Mouse (Mus musculus): ENCODE results near the gene Ier3. TPM values are rescaled to one million over a fixed set of nuclear protein-coding genes. Genes with fewer than 3 reads are reported as not detected.
A peak's percentile ranks its signal among the peaks of the same experiment; 100 is the strongest.

Gene Ier3
- polyA plus RNA-seq, 1 experiment, result 28.4 TPM

DNA sequence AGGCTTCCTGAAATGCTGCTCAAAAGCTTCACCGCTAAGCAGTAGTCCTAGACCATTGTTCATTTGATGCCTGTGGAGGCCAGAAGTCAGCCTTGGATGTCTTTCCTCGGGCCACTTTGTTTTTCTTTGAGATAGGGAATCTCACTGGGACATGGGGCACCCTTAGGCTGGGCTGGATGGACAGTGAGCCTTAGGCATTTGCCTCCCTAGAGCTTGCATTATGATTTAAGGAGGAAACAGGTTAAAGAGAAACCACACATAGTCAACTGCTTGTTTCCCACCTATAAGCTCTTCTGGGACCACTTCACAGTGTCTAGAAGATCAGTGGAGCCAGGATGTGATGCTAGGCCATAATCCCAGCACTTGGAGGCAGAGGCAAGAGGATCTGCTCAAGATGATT is 38.4 kb downstream of the Ier3 start:
- WGBS, result 62% methylated on average over 2 of the region's 2 CpGs
- H3K36me3 ChIP-seq (ENCODE audit: control insufficient read depth, insufficient read depth, low read length), result no peaks in the 10 kb centered on the region
- TF ChIP-seq POLR2A (IDR thresholded peaks at IDR 0.05; ENCODE audit: low read depth, low read length), result no peak
- no peak for TF ChIP-seq CTCF (conservative IDR thresholded peaks at IDR 0.05; ENCODE audit: insufficient read depth, insufficient read length, low read depth, low read length)
- no peak overlapping the region for H3K4me3 ChIP-seq (ENCODE audit: insufficient read depth, low read depth, low read length)
- no peak for DNase-seq
- H3K27ac ChIP-seq (ENCODE audit: insufficient read depth, low read depth, low read length), result no peak overlapping the region
- no peaks in the 10 kb centered on the region for H3K27me3 ChIP-seq (replicated peaks; ENCODE audit: control insufficient read depth, insufficient read depth, low read length)
- no peaks in the 10 kb centered on the region; the same call in 1 of the 2 replicates for H3K4me1 ChIP-seq (ENCODE audit: control insufficient read depth, insufficient read depth, low read length)

DNA sequence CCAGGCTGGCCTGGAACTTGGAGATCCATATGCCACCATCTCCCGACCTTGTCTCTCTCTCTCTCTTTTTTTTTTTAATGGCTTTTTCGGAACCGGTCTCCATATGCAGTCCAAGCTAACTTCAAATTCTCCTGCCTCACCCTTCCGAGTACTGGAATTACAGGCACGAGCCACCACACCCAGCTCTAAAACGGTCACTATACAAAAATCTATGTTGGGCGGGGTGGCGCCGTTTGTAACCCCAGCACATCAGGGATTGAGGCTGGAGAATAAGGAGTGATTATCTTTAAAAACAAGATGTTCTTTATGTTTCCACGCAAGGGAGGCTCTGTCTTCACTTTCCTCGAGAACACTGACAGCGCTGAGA is 39.3 kb downstream of the Ier3 start:
- DNase-seq, result no peak
- no peaks in the 10 kb centered on the region; the same call in 1 of the 2 replicates for H3K4me1 ChIP-seq (ENCODE audit: control insufficient read depth, insufficient read depth, low read length)
- no peak for TF ChIP-seq CTCF (conservative IDR thresholded peaks at IDR 0.05; ENCODE audit: insufficient read depth, insufficient read length, low read depth, low read length)
- TF ChIP-seq POLR2A (IDR thresholded peaks at IDR 0.05; ENCODE audit: low read depth, low read length), result no peak
- no peaks in the 10 kb centered on the region for H3K27me3 ChIP-seq (replicated peaks; ENCODE audit: control insufficient read depth, insufficient read depth, low read length)
- H3K27ac ChIP-seq (ENCODE audit: insufficient read depth, low read depth, low read length), result no peak overlapping the region
- 7% methylated on average over 12 of the region's 12 CpGs for WGBS
- no peaks in the 10 kb centered on the region for H3K36me3 ChIP-seq (ENCODE audit: control insufficient read depth, insufficient read depth, low read length)
- peak overlapping the region; percentile 66 for H3K4me3 ChIP-seq (ENCODE audit: insufficient read depth, low read depth, low read length)

DNA sequence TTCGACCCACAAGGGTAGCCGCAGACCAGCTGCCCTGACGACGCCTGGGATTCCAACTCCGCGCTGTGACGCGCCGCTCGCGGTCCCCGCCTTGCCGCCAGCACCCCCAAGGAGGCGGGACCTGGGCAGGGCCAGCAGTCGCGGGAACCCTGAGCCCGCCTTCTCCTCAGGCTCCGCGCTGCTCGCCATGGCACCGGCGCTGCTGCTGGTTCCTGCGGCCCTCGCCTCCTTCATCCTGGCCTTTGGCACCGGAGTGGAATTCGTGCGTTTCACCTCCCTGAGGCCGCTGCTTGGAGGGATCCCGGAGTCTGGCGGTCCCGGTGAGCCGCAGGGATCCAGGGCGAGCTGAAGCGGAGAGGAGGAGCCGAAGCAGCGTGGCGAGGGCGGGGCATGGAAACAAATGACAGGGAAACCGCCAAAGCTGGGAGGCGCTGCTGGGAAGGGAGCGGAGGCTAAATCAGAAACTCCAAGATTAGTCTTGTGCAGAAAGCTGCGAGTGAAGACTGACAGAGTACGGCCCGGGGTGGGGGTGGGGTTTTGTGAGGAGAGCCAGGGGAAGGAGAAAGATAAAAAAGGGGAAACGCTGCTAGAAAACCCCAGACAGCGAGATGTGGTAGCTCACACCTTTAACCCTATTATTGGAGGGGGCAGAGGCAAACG is 39.8 kb downstream of the Ier3 start, which contains the start of gene Nrm:
Gene Nrm (plus strand): TSS at position 121 of the 660 bp plus-strand sequence.
- Histone ChIP-seq H3K36me3 (ENCODE audit: control insufficient read depth, insufficient read depth, low read length) (no peaks in the 10 kb centered on the region), H3K27ac (ENCODE audit: insufficient read depth, low read depth, low read length) (peak within 1 kb of the TSS; percentile 33; the same call in 1 of the 2 replicates), H3K27me3 (replicated peaks; ENCODE audit: control insufficient read depth, insufficient read depth, low read length) (no peaks in the 10 kb centered on the region), H3K4me1 (ENCODE audit: control insufficient read depth, insufficient read depth, low read length) (no peaks in the 10 kb centered on the region; the same call in 1 of the 2 replicates), H3K4me3 (ENCODE audit: insufficient read depth, low read depth, low read length) (peak within 1 kb of the TSS; percentile 66)
- TF ChIP-seq POLR2A (IDR thresholded peaks at IDR 0.05; ENCODE audit: low read depth, low read length), result no peak
- peak; percentile 51 for TF ChIP-seq CTCF (conservative IDR thresholded peaks at IDR 0.05; ENCODE audit: insufficient read depth, insufficient read length, low read depth, low read length)
- WGBS, result under 1% methylated on average over 47 of the region's 47 CpGs
- DNase-seq, result peak; percentile 93

DNA sequence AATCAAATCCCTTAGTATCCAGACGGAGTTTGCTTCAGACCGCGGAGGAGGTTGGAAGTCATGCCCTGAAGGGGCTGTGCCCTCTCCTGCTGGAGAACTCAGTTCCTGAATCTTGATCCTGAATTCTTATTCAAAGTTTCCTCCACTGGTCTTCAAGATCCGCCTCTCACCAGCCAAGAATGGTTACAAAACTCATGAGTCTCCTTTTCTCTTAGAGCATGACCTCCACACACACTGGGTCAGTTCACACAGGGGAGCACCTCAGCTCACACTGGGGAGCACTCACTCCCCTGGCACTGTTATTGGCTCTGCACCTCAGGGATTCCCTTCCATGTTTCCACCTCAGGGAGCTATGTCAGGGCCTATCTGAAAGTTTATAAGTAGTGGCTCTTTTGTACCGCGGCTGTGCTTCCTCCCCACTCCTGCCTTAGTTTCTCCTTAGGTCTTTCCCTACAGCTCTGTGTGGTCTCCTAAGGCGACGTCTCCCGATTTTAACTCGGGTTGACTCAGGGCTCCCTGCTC is 43.4 kb downstream of the Ier3 start:
- H3K36me3 ChIP-seq (ENCODE audit: control insufficient read depth, insufficient read depth, low read length), result no peaks in the 10 kb centered on the region
- no peaks in the 10 kb centered on the region for H3K27me3 ChIP-seq (replicated peaks; ENCODE audit: control insufficient read depth, insufficient read depth, low read length)
- no peak overlapping the region; the same call in 1 of the 2 replicates for H3K4me3 ChIP-seq (ENCODE audit: insufficient read depth, low read depth, low read length)
- H3K4me1 ChIP-seq (ENCODE audit: control insufficient read depth, insufficient read depth, low read length), result no peaks in the 10 kb centered on the region; the same call in 1 of the 2 replicates
- 34% methylated on average over 10 of the region's 10 CpGs for WGBS
- TF ChIP-seq CTCF (conservative IDR thresholded peaks at IDR 0.05; ENCODE audit: insufficient read depth, insufficient read length, low read depth, low read length), result no peak
- TF ChIP-seq POLR2A (IDR thresholded peaks at IDR 0.05; ENCODE audit: low read depth, low read length), result no peak
- no peak for DNase-seq
- peak overlapping the region; percentile 3; the same call in 1 of the 2 replicates for H3K27ac ChIP-seq (ENCODE audit: insufficient read depth, low read depth, low read length)

DNA sequence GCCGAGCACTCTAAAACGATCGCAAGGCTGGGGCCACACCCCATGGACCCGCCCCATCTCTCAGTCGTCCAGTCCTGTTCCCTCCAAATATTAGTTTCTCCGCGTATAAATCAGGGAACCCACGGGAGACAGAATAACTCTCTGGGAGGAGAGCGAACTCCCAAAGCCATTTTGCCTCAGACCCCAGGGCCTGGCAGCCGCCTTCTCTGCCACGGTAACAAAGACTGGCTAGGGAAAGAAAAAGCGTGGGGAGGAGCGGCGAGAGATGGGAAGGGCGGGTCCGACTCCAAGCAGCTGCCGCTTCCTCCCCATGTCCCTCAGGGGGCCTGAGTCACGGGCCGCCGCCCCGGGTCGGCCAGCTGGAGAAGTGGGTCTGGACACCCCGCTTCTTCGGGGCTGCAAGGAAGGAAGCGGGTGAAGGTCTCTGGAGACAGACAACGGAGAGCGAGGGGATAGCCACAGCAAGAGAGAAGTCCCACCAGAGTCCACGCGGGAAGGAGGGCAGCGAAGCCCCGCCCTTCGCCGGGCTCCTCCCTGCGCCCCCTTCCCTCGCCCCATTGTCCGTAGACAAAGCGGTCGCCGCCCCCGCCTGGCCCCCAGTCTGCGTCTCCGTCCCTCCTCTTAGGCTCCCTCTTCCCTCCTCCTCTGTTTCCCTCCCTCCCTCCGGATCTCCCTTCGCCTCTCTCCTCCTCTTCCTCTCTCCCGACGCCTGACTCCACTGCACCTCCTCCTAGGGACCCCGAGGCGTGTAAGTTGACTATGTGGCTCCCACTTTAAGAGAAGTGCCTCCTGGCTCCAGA is 44.2 kb downstream of the Ier3 start, which contains the start of gene Ppp1r18:
Gene Ppp1r18 (plus strand): TSS at position 113 of the 800 bp plus-strand sequence.
- peak; percentile 67 for DNase-seq
- Histone ChIP-seq H3K27ac (ENCODE audit: insufficient read depth, low read depth, low read length) (peak within 1 kb of the TSS; percentile 81), H3K36me3 (ENCODE audit: control insufficient read depth, insufficient read depth, low read length) (no peaks in the 10 kb centered on the region), H3K4me3 (ENCODE audit: insufficient read depth, low read depth, low read length) (peak within 1 kb of the TSS; percentile 58), H3K27me3 (replicated peaks; ENCODE audit: control insufficient read depth, insufficient read depth, low read length) (no peaks in the 10 kb centered on the region), H3K4me1 (ENCODE audit: control insufficient read depth, insufficient read depth, low read length) (no peaks in the 10 kb centered on the region; the same call in 1 of the 2 replicates)
- TF ChIP-seq POLR2A (IDR thresholded peaks at IDR 0.05; ENCODE audit: low read depth, low read length) (no peak), CTCF (conservative IDR thresholded peaks at IDR 0.05; ENCODE audit: insufficient read depth, insufficient read length, low read depth, low read length) (no peak)
- 2% methylated on average over 46 of the region's 48 CpGs for WGBS

DNA sequence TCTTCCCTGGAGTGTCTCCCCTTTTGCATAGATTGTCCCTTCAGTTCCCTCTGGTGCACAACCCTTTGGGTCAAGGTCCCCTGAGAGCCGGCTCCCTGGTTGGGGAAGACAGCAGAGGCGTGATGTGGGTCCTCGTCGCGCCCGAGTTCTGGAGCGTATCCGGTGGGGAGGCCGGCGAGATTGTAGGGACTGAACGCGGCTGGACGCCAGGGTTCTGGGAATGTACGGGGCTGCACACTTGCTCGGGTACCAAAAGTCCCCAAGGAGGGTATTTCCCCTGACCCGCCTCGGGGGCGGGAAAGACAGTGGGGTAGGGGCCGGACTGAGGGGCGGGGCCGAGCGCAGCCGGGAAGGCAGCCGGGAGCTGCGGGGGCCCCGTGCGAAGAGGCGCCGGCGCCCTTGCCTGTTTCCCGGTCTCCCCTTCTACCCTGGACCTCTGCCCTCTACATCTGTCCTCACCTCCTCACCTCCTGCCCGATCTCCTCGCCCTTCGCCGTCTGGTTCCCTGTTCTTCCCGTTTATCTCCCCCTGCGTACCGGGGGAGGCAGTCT is 44.9 kb downstream of the Ier3 start:
- TF ChIP-seq POLR2A (IDR thresholded peaks at IDR 0.05; ENCODE audit: low read depth, low read length), result no peak
- no peak for TF ChIP-seq CTCF (conservative IDR thresholded peaks at IDR 0.05; ENCODE audit: insufficient read depth, insufficient read length, low read depth, low read length)
- Histone ChIP-seq H3K4me1 (ENCODE audit: control insufficient read depth, insufficient read depth, low read length) (no peaks in the 10 kb centered on the region; the same call in 1 of the 2 replicates), H3K27ac (ENCODE audit: insufficient read depth, low read depth, low read length) (peak overlapping the region; percentile 93), H3K4me3 (ENCODE audit: insufficient read depth, low read depth, low read length) (peak overlapping the region; percentile 58), H3K36me3 (ENCODE audit: control insufficient read depth, insufficient read depth, low read length) (no peaks in the 10 kb centered on the region), H3K27me3 (replicated peaks; ENCODE audit: control insufficient read depth, insufficient read depth, low read length) (no peaks in the 10 kb centered on the region)
- DNase-seq, result peak; percentile 71
- WGBS, result under 1% methylated on average over 38 of the region's 38 CpGs
